Mouse (Mus musculus) hindbrain, embryonic 10.5 days (tissue): ENCODE data around the gene Epha4. TPM values are rescaled to one million over a fixed set of nuclear protein-coding genes. Genes with fewer than 3 reads are reported as not detected.

Source experiments
- DNase-seq: peaks from one replicate; pipeline ENCODE4 v3.0.0-alpha.2; 2017; ENCODE audit warnings: low spot score
- H3K27ac ChIP-seq: fragments of 300-500 bp; sonication (generic); 2 replicates; pipeline ENCODE4 v1.5.1; 2016; ENCODE audit warnings: mild to moderate bottlenecking, moderate library complexity
- H3K27me3 ChIP-seq: fragments of 300-500 bp; sonication (generic); 2 replicates; pipeline ENCODE4 v1.6.1; 2016; ENCODE audit warnings: mild to moderate bottlenecking; ENCODE audit not compliant: poor library complexity, insufficient read depth, severe bottlenecking
- H3K36me3 ChIP-seq: fragments of 300-500 bp; sonication (generic); 2 replicates; pipeline ENCODE4 v1.6.1; 2016; ENCODE audit warnings: mild to moderate bottlenecking, moderate library complexity
- H3K4me1 ChIP-seq: fragments of 300-500 bp; sonication (generic); replicated peaks from 2 replicates; pipeline ENCODE4 v1.6.1; 2016; ENCODE audit warnings: mild to moderate bottlenecking
- H3K4me3 ChIP-seq: fragments of 300-500 bp; sonication (generic); 2 replicates; pipeline ENCODE4 v1.5.1; 2016; ENCODE audit warnings: mild to moderate bottlenecking, moderate library complexity
- H3K9me3 ChIP-seq: fragments of 300-500 bp; sonication (generic); 2 replicates; pipeline ENCODE4 v1.6.1; 2016; ENCODE audit warnings: mild to moderate bottlenecking, moderate library complexity
- WGBS: fragments of 180-500 bp; shearing (Covaris S2); methylation state at CpG from one replicate; pipeline ENCODE4 v1.1.7; 2016; 5-methylcytosine and 5-hydroxymethylcytosine counted together
- polyA plus RNA-seq: library from polyadenylated mRNA; unstranded; fragments of >200 nt; fragmentation: Nextera tagmentation; extraction: Ambion mirVana; gene quantifications from 2 replicates; pipeline ENCODE4 v1.2.1, GENCODE M21; 2016

Epha4 gene
- polyA plus RNA-seq, 1 experiment from 2014 or later: 30.4 TPM

DNA sequence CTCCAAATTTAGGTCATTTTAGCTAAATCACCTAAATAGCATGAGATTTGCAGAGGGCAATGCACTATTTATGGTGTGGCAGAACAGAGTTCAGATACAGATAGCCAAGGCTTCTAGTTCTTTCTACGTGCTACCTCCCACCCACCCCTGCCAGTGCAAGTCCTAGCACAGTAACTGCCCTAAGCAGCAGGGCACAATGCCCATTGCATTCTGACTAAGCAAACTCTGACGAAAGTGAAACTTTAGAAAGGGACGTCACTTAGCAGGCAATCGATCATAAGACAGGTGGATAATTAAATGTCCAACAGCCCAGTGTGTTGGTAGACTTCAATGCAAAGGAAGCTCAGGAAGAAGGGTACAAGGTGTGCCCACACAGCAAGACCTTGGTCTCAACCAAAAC lies 49.4 kb downstream of the Epha4 start:
- WGBS: 91% methylated on average over 4 of the region's 4 CpGs
- peaks cover 29% of the 10 kb centered on the region for H3K4me1 ChIP-seq
- H3K27ac ChIP-seq: no peak overlapping the region
- H3K4me3 ChIP-seq: no peak overlapping the region
- no peaks in the 10 kb centered on the region for H3K9me3 ChIP-seq
- peaks cover 5% of the 10 kb centered on the region; the same call in 1 of the 2 replicates for H3K36me3 ChIP-seq
- H3K27me3 ChIP-seq: no peaks in the 10 kb centered on the region
- no peak for DNase-seq

- H3K27ac ChIP-seq: no peak overlapping the region
- H3K4me3 ChIP-seq: no peak overlapping the region
- peaks cover 25% of the 10 kb centered on the region for H3K4me1 ChIP-seq
- no peaks in the 10 kb centered on the region for H3K27me3 ChIP-seq
- DNase-seq: no peak
- no peaks in the 10 kb centered on the region for H3K9me3 ChIP-seq
- 83% methylated on average over 1 of the region's 1 CpGs for WGBS
- peaks cover 5% of the 10 kb centered on the region; the same call in 1 of the 2 replicates for H3K36me3 ChIP-seq
Measured at GRCm38 (mm10) chr1:77464108-77464507, 50.8 kb downstream of the Epha4 start.

- WGBS: 21% methylated on average over 3 of the region's 3 CpGs
- DNase-seq: no peak
- Histone ChIP-seq H3K27me3 (0 out of 2 replicates have a peak, but pooled peaks cover 3% of the 10 kb centered on the region), H3K9me3 (no peaks in the 10 kb centered on the region), H3K4me1 (peaks cover 37% of the 10 kb centered on the region), H3K27ac (peak overlapping the region; percentile 31; the same call in 1 of the 2 replicates), H3K4me3 (no peak overlapping the region), H3K36me3 (peaks cover 6% of the 10 kb centered on the region; the same call in 1 of the 2 replicates)
Measured at GRCm38 (mm10) chr1:77461877-77462615, 52.8 kb downstream of the Epha4 start.

GRCm38 (mm10) chr1:77460831-77461629 lies 53.9 kb downstream of the Epha4 start:
- 0 out of 2 replicates have a peak, but pooled peaks cover 3% of the 10 kb centered on the region for H3K36me3 ChIP-seq
- H3K4me3 ChIP-seq: no peak overlapping the region
- H3K4me1 ChIP-seq: peaks cover 38% of the 10 kb centered on the region
- no peak for DNase-seq
- WGBS: 74% methylated on average over 11 of the region's 11 CpGs
- H3K9me3 ChIP-seq: no peaks in the 10 kb centered on the region
- 0 out of 2 replicates have a peak, but pooled peaks cover 3% of the 10 kb centered on the region for H3K27me3 ChIP-seq
- no peak overlapping the region for H3K27ac ChIP-seq

- DNase-seq: no peak
- WGBS: 81% methylated on average over 7 of the region's 7 CpGs
Measured at GRCm38 (mm10) chr1:77458751-77459385, 56.0 kb downstream of the Epha4 start.

GRCm38 (mm10) chr1:77457446-77457800 lies 57.5 kb downstream of the Epha4 start:
- H3K9me3 ChIP-seq: no peaks in the 10 kb centered on the region

More at GRCm38 (mm10) chr1:77458751-77459385, 56.0 kb downstream of the Epha4 start:
- Histone ChIP-seq H3K27ac (no peak overlapping the region), H3K4me3 (no peak overlapping the region), H3K9me3 (no peaks in the 10 kb centered on the region), H3K4me1 (peaks cover 38% of the 10 kb centered on the region), H3K27me3 (0 out of 2 replicates have a peak, but pooled peaks cover 3% of the 10 kb centered on the region), H3K36me3 (0 out of 2 replicates have a peak, but pooled peaks cover 3% of the 10 kb centered on the region)

DNA sequence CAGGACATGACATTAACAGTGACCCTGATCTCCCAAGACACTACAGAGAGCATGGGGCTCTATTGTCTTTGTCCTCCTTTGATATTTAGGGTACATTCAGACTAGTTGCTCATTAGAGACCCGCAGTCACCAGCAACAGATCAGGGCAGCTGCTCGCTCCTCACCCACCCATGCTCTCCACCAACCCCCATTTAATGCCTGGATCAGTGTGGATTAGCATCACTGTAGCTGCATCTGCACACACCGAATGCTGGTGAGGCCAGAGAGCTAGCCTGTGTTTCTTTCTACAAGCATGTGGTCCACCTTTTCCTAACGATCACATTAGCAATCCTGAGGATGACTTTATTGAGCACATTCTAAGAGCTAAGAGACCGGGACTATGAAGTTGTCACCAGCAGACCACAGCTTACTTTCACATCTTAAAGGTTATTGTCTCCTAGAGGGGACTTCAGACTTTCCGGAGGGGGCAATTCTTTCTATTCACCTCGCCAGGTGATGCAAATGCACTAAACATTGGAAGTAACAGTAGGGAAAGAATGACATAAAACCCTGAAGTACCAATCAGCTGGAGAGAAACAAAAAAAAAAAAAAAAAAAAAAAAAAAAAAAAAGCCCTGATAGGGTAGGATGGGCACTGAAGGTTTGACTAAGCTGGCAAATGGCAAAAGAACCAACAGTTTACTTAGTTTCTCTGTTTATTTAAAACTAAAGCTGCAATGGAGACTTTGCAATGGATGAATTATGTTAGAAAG lies 58.0 kb downstream of the Epha4 start:
- Histone ChIP-seq H3K36me3 (0 out of 2 replicates have a peak, but pooled peaks cover 3% of the 10 kb centered on the region), H3K4me1 (peaks cover 29% of the 10 kb centered on the region), H3K4me3 (no peak overlapping the region), H3K9me3 (no peaks in the 10 kb centered on the region), H3K27me3 (0 out of 2 replicates have a peak, but pooled peaks cover 3% of the 10 kb centered on the region), H3K27ac (no peak overlapping the region)
- WGBS: 47% methylated on average over 7 of the region's 7 CpGs
- DNase-seq: no peak

More at GRCm38 (mm10) chr1:77457446-77457800, 57.5 kb downstream of the Epha4 start:
- 0 out of 2 replicates have a peak, but pooled peaks cover 3% of the 10 kb centered on the region for H3K36me3 ChIP-seq
- H3K27me3 ChIP-seq: 0 out of 2 replicates have a peak, but pooled peaks cover 3% of the 10 kb centered on the region
- WGBS: 45% methylated on average over 6 of the region's 6 CpGs
- H3K27ac ChIP-seq: no peak overlapping the region
- H3K4me3 ChIP-seq: no peak overlapping the region
- DNase-seq: no peak
- peaks cover 34% of the 10 kb centered on the region for H3K4me1 ChIP-seq

GRCm38 (mm10) chr1:77453811-77454210 lies 61.1 kb downstream of the Epha4 start:
- Histone ChIP-seq H3K4me3 (no peak overlapping the region), H3K4me1 (peaks cover 20% of the 10 kb centered on the region), H3K27me3 (0 out of 2 replicates have a peak, but pooled peaks cover 3% of the 10 kb centered on the region), H3K27ac (no peak overlapping the region), H3K36me3 (0 out of 2 replicates have a peak, but pooled peaks cover 3% of the 10 kb centered on the region), H3K9me3 (no peaks in the 10 kb centered on the region)
- no peak for DNase-seq
- WGBS: 92% methylated on average over 1 of the region's 1 CpGs

DNA sequence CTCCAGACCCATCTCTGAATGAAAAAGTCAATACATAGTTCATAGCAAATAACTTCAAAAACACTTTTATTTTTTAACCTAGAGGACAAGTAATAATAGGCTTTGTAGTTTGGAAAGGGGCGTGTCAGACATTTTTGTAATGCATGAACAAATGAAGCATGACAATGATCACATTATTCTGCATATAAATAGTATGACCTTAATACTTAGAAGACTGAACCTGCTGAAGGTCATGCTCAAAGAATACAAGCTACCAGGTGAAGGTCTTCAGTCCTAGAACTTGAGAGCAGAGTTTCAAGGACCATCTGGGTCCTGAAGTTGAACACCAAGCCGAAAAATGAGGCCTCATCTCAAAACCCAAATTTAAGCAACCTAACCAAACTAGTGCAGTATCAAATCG lies 62.2 kb downstream of the Epha4 start:
- H3K4me1 ChIP-seq: peaks cover 12% of the 10 kb centered on the region
- H3K9me3 ChIP-seq: no peaks in the 10 kb centered on the region
- no peaks in the 10 kb centered on the region for H3K36me3 ChIP-seq
- no peak overlapping the region for H3K27ac ChIP-seq
- H3K4me3 ChIP-seq: no peak overlapping the region
- no peak for DNase-seq
- H3K27me3 ChIP-seq: no peaks in the 10 kb centered on the region
- WGBS: 89% methylated on average over 3 of the region's 3 CpGs

GRCm38 (mm10) chr1:77451541-77451940 lies 63.3 kb downstream of the Epha4 start:
- no peak overlapping the region for H3K4me3 ChIP-seq
- no peaks in the 10 kb centered on the region for H3K36me3 ChIP-seq
- H3K27me3 ChIP-seq: no peaks in the 10 kb centered on the region
- DNase-seq: no peak
- no peak overlapping the region for H3K27ac ChIP-seq
- 89% methylated on average over 3 of the region's 3 CpGs for WGBS
- H3K9me3 ChIP-seq: no peaks in the 10 kb centered on the region
- H3K4me1 ChIP-seq: peaks cover 5% of the 10 kb centered on the region

GRCm38 (mm10) chr1:77450201-77450600 lies 64.7 kb downstream of the Epha4 start:
- 84% methylated on average over 3 of the region's 3 CpGs for WGBS
- Histone ChIP-seq H3K4me3 (no peak overlapping the region), H3K27me3 (no peaks in the 10 kb centered on the region)

More at GRCm38 (mm10) chr1:77450201-77450600, 64.7 kb downstream of the Epha4 start:
- DNase-seq: no peak
- Histone ChIP-seq H3K9me3 (no peaks in the 10 kb centered on the region), H3K27ac (no peak overlapping the region), H3K36me3 (no peaks in the 10 kb centered on the region), H3K4me1 (peaks cover 8% of the 10 kb centered on the region)
